In genomic region chr4:59805968-59806878, GRCm38 (mm10) we compare ENCODE assay signal across 8 mouse cellular contexts. TPM values are rescaled to one million over a fixed set of nuclear protein-coding genes. Genes with fewer than 3 reads are reported as not detected.
DNase-seq lines count a peak whose midpoint lies in the region; ATAC-seq and TF ChIP-seq lines count a peak whose summit lies in the region.

No protein-coding gene starts in this region.

- DNase-seq in testis, postnatal 14 days (ENCODE audit: low spot score) = no peak
- peak; percentile 84 for DNase-seq in cerebellum, postnatal 10 days
- peak; percentile 42 for DNase-seq in gastrocnemius, postnatal 14 days
- peak; percentile 56 for DNase-seq in liver, postnatal 0 days
- DNase-seq in neural tube, embryonic 10.5 days (ENCODE audit: extremely low spot score, low spot score) = peak; percentile 71
- DNase-seq in urinary bladder, postnatal 25 days (ENCODE audit: low spot score) = no peak

- H3K27me3 ChIP-seq in testis, adult 2 months (ENCODE audit: control insufficient read depth, insufficient read depth, low read length) = no peaks in the 10 kb centered on the region
- H3K27me3 ChIP-seq in intestine, embryonic 16.5 days (replicated peaks; ENCODE audit: control insufficient read depth, insufficient read depth, low read length) = no peaks in the 10 kb centered on the region
- H3K27me3 ChIP-seq in liver, postnatal 0 days (ENCODE audit: insufficient read depth, low read length) = no peaks in the 10 kb centered on the region

- peak; percentile 77 for ATAC-seq in intestine, embryonic 16.5 days
- peak; percentile 53 for ATAC-seq in liver, postnatal 0 days

- 0% methylated on average over 58 of the region's 58 CpGs for WGBS in intestine, embryonic 16.5 days
- 2% methylated on average over 44 of the region's 58 CpGs for WGBS in liver, postnatal 0 days (ENCODE audit: insufficient replicate concordance)

- H3K27ac ChIP-seq in testis, adult 2 months (ENCODE audit: control insufficient read depth, insufficient read depth, low read depth, low read length) = peak overlapping the region; percentile 45; the same call in 1 of the 2 replicates
- H3K27ac ChIP-seq in intestine, embryonic 16.5 days (ENCODE audit: low read length) = peak overlapping the region; percentile 73
- peak overlapping the region; percentile 76 for H3K27ac ChIP-seq in liver, postnatal 0 days (ENCODE audit: low read depth)

- H3K36me3 ChIP-seq in testis, adult 2 months (ENCODE audit: control insufficient read depth, insufficient read depth, low read length) = no peaks in the 10 kb centered on the region
- no peaks in the 10 kb centered on the region for H3K36me3 ChIP-seq in intestine, embryonic 16.5 days (ENCODE audit: control insufficient read depth, insufficient read depth, low read length)
- H3K36me3 ChIP-seq in liver, postnatal 0 days (replicated peaks; ENCODE audit: insufficient read depth, low read length) = no peaks in the 10 kb centered on the region

- peaks cover 3% of the 10 kb centered on the region for H3K4me1 ChIP-seq in testis, adult 2 months (ENCODE audit: control insufficient read depth, insufficient read depth, low read length)
- H3K4me1 ChIP-seq in intestine, embryonic 16.5 days (ENCODE audit: control insufficient read depth, insufficient read depth, low read length) = 0 out of 2 replicates have a peak, but pooled peaks cover 9% of the 10 kb centered on the region
- peaks cover 37% of the 10 kb centered on the region for H3K4me1 ChIP-seq in liver, postnatal 0 days (ENCODE audit: insufficient read depth)

- peak overlapping the region; percentile 88 for H3K9ac ChIP-seq in intestine, embryonic 16.5 days (ENCODE audit: low read depth, low read length)
- H3K9ac ChIP-seq in liver, postnatal 0 days (replicated peaks) = peak overlapping the region; percentile 83

- intact Hi-C loops in gastrocnemius, postnatal 14 days (cut with DNase I; ENCODE audit: low total_unique reads) = no loop called here

- no peak for TF ChIP-seq CTCF in testis, adult 2 months (IDR thresholded peaks at IDR 0.05; ENCODE audit: control insufficient read depth, insufficient read depth, insufficient replicate concordance, low read depth, low read length)
- 0 out of 2 replicates have a peak, but pooled peaks have one; percentile 1 for TF ChIP-seq CTCF in liver, postnatal 0 days (IDR thresholded peaks at IDR 0.05; ENCODE audit: low read depth)

- TF ChIP-seq EP300 in liver, postnatal 0 days (IDR thresholded peaks at IDR 0.05; ENCODE audit: low read depth) = no peak

- H3K9me3 ChIP-seq in intestine, embryonic 16.5 days (ENCODE audit: control insufficient read depth, low read length) = no peaks in the 10 kb centered on the region
- no peaks in the 10 kb centered on the region for H3K9me3 ChIP-seq in liver, postnatal 0 days (ENCODE audit: low read length)

- TF ChIP-seq POLR2A in testis, adult 2 months (IDR thresholded peaks at IDR 0.05; ENCODE audit: control insufficient read depth, low read depth, low read length) = no peak

- H3K4me3 ChIP-seq in testis, adult 2 months (ENCODE audit: control insufficient read depth, low read depth, low read length) = peak overlapping the region; percentile 94
- H3K4me3 ChIP-seq in intestine, embryonic 16.5 days (ENCODE audit: low read length) = peak overlapping the region; percentile 91
- H3K4me3 ChIP-seq in liver, postnatal 0 days (ENCODE audit: low read depth, low read length) = peak overlapping the region; percentile 86

- peak overlapping the region; percentile 95 for H3K4me2 ChIP-seq in intestine, embryonic 16.5 days (ENCODE audit: low read depth, low read length)
- H3K4me2 ChIP-seq in liver, postnatal 0 days (ENCODE audit: low read depth, low read length) = peak overlapping the region; percentile 97

RNA-seq across cellular contexts. Expression of gene Snx30, which starts 0.6 kb away (rescaled TPM):
- 0.57 and 0.71 TPM in 2 replicates for polyA plus RNA-seq in testis, adult 2 months (2012; rRNA removed)
- total RNA-seq in gastrocnemius, postnatal 14 days (2021) = 1 to 10 TPM; 4.0 to 4.4 TPM
- 4.3 and 5.2 TPM in 2 replicates for polyA plus RNA-seq in intestine, embryonic 16.5 days (2015; fragmentation: Nextera tagmentation; extraction: Ambion mirVana)
- 3.5 and 4.5 TPM in 2 replicates for polyA plus RNA-seq in liver, postnatal 0 days (2015; fragmentation: Nextera tagmentation; extraction: Ambion mirVana)

RNA-seq across cellular contexts. Expression of gene Inip, which starts 4.8 kb away (rescaled TPM):
- polyA plus RNA-seq in testis, adult 2 months (2012; rRNA removed) = 6.7 and 6.9 TPM in 2 replicates
- total RNA-seq in gastrocnemius, postnatal 14 days (2021) = 1 to 10 TPM; 3.1 to 3.7 TPM
- polyA plus RNA-seq in intestine, embryonic 16.5 days (2015; fragmentation: Nextera tagmentation; extraction: Ambion mirVana) = 33.3 and 37.6 TPM in 2 replicates
- polyA plus RNA-seq in liver, postnatal 0 days (2015; fragmentation: Nextera tagmentation; extraction: Ambion mirVana) = 11.2 and 12.6 TPM in 2 replicates

Comparison
In these comparisons a context has a peak if more than half of its experiments do, and no peak if none do; other contexts are left out.
1. DNase-seq: peak in cerebellum, postnatal 10 days (2 of 2), gastrocnemius, postnatal 14 days (single experiment), liver, postnatal 0 days (single experiment) and neural tube, embryonic 10.5 days (single experiment); none in testis, postnatal 14 days (single experiment) and urinary bladder, postnatal 25 days (single experiment).
2. Peak in every context shown above with its lines, with median percentiles within 50 percentile points of each other: H3K27ac ChIP-seq and H3K4me3 ChIP-seq.